Mouse (Mus musculus) thymus, adult 2 months (tissue): ENCODE measurements around the gene C2cd3.

Experiments used
- CTCF ChIP-seq: fragments of 200-500 bp; IDR thresholded peaks from 2 replicates; pipeline ENCODE4 v1.5.1; 2012; ENCODE audit warnings: mild to moderate bottlenecking, control low read depth, low read length, moderate library complexity, borderline replicate concordance; ENCODE audit not compliant: control insufficient read depth, poor library complexity, insufficient read depth; ENCODE audit errors: extremely low read depth
- POLR2A ChIP-seq: fragments of 200-500 bp; IDR thresholded peaks from 2 replicates; pipeline ENCODE4 v1.6.1; 2012; ENCODE audit warnings: mild to moderate bottlenecking, low read length, control low read depth, moderate library complexity; ENCODE audit not compliant: control insufficient read depth, poor library complexity, insufficient read depth; ENCODE audit errors: extremely low read depth

GRCm38 (mm10) chr7:100431103-100431502, 59.1 kb downstream of the C2cd3 start:
- TF ChIP-seq POLR2A = no peak
- TF ChIP-seq CTCF = no peak
